Mouse (Mus musculus) frontal cortex, postnatal 10 days (tissue): ENCODE data around the gene Limch1.

Experiments
- DNase-seq, 2 experiments: peaks; one replicate each; pipeline ENCODE4 v3.0.0; 2022; ENCODE audit warnings: low spot score in 2 of 2, mixed read lengths in 1 of 2

Gene Limch1

GRCm38 (mm10) chr5:66968059-66968833, 222.6 kb downstream of the Limch1 start:
- DNase-seq: no peak

DNA sequence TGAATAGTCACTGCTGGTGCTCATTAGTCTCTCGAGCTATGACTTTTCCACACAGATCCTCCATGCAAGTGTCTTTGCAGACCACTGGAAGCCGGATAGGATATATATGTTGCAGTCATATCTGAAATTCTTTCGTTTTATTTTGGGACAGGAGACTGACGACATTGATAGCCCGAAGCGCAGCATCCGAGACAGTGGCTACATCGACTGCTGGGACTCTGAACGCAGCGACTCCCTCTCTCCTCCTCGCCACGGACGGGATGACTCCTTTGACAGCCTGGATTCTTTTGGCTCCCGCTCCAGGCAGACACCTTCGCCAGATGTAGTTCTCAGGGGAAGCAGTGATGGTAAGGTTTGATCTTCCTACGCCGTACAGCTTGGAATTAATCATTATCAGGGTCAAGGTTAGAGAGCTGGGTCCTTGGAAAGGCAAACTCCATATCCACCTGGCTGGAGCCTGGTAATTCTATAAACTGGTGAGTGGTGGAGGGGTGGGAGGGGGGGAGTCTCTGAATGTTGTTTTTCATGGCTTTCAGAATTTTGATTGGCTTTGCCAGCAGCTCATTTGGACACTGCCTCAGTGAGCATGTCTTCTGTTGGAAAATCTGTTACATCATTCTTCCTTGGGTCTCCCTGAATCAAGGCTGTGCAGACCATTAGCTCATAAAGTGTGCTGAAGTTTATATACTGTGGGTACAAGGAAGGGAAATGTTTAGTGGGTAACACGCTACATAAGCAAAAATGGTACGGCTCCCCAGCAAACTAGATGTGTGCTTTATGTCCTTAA, 223.5 kb downstream of the Limch1 start:
- no peak for DNase-seq

DNA sequence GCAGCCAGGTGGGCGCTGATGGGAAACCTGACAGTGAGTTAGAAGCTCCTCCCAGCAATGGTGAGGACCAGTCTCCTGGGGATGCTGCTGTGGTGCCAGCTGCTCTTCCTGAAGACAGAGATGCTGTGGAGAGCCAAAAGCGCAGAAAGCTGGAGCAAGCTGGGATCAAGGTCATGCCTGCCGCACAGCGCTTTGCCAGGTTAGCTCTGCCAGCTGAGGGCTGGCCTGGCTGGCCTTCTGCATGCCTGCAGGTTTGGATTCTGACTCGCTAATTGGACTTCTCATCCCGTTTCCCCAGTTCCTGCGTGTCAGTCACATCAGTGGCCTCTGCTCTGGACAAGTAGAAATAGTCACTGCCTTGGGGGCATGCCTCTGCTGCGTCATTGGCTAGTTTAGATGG, 230.0 kb downstream of the Limch1 start:
- DNase-seq: no peak

GRCm38 (mm10) chr5:66979332-66980218, 233.9 kb downstream of the Limch1 start:
- DNase-seq: no peak

DNA sequence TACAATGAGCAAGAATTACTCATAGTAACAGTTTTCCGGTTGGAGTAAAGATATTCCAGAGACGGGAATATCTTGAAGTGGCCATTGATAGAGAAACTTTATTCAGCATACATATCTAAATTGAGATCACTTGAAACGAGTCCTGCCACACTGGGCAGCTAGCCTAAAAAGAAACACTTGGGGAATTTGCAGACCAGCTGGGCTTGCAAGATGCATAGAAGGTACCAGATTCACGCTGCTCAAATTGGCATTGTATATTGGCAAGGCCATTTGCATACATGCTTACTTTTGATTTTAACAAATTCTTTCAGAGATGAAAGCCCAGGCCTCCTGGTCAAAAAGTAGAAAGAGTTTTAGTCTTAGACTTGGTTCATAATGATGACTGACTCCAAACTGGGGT, 235.2 kb downstream of the Limch1 start:
- DNase-seq: no peak

GRCm38 (mm10) chr5:66983104-66983503, 237.5 kb downstream of the Limch1 start:
- DNase-seq: no peak

- no peak for DNase-seq
Measured at GRCm38 (mm10) chr5:66988926-66989325, 243.3 kb downstream of the Limch1 start.

GRCm38 (mm10) chr5:66989531-66989930, 243.9 kb downstream of the Limch1 start:
- no peak for DNase-seq

GRCm38 (mm10) chr5:66992401-66992800, 246.8 kb downstream of the Limch1 start:
- no peak for DNase-seq

DNA sequence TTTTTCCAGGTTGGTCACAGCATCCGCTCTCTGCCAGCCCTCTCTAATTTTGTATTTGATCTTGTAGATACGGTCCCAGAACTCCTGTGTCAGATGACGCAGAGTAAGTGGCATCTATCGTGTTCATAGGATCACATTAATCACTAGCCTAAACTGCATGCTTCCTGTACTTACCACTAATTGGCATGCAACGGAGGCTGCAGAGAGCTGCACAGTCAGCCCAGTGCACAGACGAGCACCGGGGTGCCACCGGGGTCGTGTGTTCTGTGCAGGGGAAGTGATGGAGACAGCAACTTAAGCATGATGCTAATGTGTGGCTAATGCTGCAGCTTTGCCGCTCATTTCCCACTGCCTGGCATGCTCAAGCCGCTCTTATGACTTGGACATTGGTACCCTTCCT, 247.4 kb downstream of the Limch1 start:
- no peak for DNase-seq

DNA sequence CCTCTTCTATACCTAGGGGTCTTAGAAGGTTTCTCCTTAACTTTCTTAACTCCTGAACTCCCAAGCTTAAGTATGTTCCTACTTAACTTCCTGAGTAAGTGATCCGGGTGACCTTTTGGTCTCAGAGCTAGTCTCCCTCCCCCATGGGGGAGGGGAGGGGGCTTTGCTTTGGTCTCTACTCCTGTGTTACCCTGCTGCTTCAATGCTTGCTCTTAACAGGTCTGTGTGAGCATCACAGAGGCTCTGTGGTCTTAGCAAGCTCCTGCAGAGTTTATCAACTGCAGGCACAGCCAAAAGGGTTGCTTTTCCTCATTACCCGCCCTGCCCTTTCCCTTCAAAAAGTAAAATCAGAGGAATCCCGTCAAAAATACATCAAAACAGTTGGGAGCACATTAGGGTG, 250.5 kb downstream of the Limch1 start:
- no peak for DNase-seq

DNA sequence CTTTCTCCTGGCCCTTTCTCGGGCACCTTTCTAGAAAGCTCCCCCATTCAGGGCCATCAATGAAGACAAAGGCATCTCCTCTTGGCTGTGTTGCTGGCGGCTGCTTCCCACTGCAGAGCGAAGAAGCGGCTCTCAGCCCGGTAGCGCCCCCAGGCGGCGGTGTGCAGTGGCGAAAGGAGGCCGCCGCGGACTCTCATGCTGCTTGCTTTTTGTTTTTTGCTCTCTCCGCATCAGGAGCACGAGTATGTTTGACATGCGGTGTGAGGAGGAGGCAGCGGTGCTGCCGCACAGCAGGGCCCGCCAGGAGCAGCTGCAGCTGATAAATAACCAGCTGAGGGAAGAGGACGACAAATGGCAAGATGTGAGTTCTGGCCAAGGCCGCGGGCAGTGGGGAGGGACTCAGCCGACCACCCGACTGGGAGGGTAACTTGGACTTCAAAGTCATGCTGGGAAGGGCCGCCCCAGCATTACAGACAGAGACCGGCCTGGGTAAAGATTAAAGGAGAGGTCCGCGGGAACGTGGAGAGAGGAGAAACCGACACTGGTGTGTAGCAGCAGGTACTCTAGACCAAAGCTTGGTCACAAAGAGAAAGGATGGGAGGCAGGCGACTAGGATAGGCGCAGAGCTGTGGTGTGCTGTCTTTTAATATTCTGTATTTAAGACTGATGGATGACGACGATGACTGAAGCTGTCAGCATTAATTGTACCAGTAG, 251.4 kb downstream of the Limch1 start:
- DNase-seq: peak; percentile 70 to 82

- no peak for DNase-seq
Measured at GRCm38 (mm10) chr5:66997600-66997930, 251.9 kb downstream of the Limch1 start.

DNA sequence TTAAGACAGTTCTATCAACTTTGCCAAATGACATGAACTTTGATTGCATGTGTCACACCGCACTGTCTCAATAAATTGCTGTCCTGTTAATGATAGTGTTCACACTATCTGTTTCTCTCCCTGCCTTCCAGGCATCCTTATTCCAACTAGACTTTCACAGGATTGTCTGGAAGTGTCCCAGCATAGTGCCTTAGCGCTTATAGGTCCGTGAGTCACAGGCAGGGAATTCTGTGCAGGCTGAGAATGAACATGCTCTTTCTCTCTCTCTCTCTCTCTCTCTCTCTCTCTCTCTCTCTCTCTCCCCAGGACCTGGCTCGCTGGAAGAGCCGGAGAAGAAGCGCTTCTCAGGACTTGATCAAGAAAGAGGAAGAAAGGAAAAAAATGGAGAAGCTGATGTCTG, 252.7 kb downstream of the Limch1 start:
- DNase-seq: no peak

DNA sequence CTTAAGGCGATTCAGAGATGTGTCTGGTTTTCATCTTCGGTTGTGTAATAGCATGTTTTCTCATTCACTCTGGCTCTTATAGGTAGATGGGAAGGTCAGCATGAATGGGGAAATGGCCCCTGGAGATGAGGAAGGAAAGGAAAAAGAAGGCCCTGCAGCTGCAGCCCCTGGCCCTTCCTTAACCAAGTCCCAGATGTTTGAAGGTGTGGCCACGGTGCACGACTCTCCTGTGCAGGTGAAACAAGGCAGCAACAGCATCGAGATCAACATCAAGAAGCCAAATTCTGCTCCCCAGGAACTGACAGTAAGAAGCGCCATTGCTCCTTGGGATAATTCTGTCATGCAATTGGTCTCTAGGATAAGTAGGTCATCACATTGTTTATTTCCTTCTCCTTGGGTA, 256.7 kb downstream of the Limch1 start:
- no peak for DNase-seq

- DNase-seq: no peak
Measured at GRCm38 (mm10) chr5:67004619-67005018, 259.0 kb downstream of the Limch1 start.

- no peak for DNase-seq
Measured at GRCm38 (mm10) chr5:67011043-67011870, 265.6 kb downstream of the Limch1 start.

DNA sequence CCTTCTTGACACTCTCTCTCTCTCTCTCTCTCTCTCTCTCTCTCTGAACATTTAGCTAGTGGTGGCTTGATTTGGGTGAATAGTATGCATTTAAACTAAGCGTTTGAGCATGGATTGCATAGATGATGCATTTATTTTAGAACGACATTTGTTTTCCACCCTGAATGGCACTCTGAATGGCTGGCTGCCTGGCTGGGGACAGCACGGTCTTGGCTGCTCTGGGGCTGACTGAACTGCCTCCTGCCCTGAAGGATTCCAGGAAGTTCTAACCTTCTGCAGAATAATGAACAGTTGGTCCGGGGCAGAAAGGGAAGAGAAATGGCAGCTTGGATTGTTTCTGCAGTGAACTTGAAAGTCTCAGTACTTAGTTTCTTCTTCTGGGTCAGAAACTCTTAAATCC, 266.4 kb downstream of the Limch1 start:
- DNase-seq: no peak

DNA sequence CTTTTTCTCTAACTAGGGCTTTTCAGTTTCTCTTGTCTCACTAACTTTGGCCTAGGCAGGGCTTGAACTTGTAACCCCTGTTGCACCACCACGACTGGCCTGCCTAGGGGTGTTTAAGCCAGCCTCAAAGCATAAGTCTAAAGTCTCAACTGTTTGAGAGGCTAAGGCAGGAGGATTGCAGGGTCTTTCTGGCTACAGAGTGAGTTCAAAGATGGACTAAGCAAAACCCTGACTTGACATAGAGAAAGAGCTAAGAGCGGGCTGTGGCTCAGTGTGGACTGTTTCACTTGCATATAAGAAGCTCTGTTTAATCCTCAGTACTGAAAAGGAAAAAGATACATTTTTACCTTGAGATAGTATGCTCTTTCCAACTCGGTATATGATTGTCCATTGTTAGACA, 268.3 kb downstream of the Limch1 start:
- DNase-seq: no peak

GRCm38 (mm10) chr5:67016450-67016849, 270.8 kb downstream of the Limch1 start:
- peak in 1 of 2 experiments; percentile 73 for DNase-seq
